Mouse (Mus musculus): ENCODE measurements around the gene Zfp362. TPM values are rescaled to one million over a fixed set of nuclear protein-coding genes. Genes with fewer than 3 reads are reported as not detected.

Zfp362 gene
- polyA plus RNA-seq, 1 experiment from 2014 or later = 51.3 TPM

Other genes with a start within 250 kb of the Zfp362 start
- 7.1 and 8.1 TPM in 2 replicates for gene Zscan20, start 195.9 kb downstream of the Zfp362 start, polyA plus RNA-seq (2016; fragmentation: Nextera tagmentation; extraction: Ambion mirVana)
- gene Tlr12, start 187.4 kb downstream of the Zfp362 start, polyA plus RNA-seq (2016; fragmentation: Nextera tagmentation; extraction: Ambion mirVana) = 1.00 and 1.4 TPM in 2 replicates
- gene Phc2, start 151.3 kb downstream of the Zfp362 start, polyA plus RNA-seq (2016; fragmentation: Nextera tagmentation; extraction: Ambion mirVana) = 163 and 167 TPM in 2 replicates
- 0.46 and 0.54 TPM in 2 replicates for gene A3galt2, start 50.7 kb downstream of the Zfp362 start, polyA plus RNA-seq (2016; fragmentation: Nextera tagmentation; extraction: Ambion mirVana)
- 25.2 and 30.6 TPM in 2 replicates for gene Trim62, start 77.5 kb upstream of the Zfp362 start, polyA plus RNA-seq (2016; fragmentation: Nextera tagmentation; extraction: Ambion mirVana)
- gene Azin2, start 156.4 kb upstream of the Zfp362 start, polyA plus RNA-seq (2016; fragmentation: Nextera tagmentation; extraction: Ambion mirVana) = 14.4 and 17.5 TPM in 2 replicates
- gene Ak2, start 185.9 kb upstream of the Zfp362 start, polyA plus RNA-seq (2016; fragmentation: Nextera tagmentation; extraction: Ambion mirVana) = 124 and 127 TPM in 2 replicates

Data from neural tube, embryonic 12.5 days (tissue).